In genomic region chr2:74713239-74714150, GRCm38 (mm10) we compare ENCODE assay signal across 18 mouse cellular contexts. TPM values are rescaled to one million over a fixed set of nuclear protein-coding genes. Genes with fewer than 3 reads are reported as not detected.
DNase-seq lines count a peak whose midpoint lies in the region; ATAC-seq and TF ChIP-seq lines count a peak whose summit lies in the region.
"Had no signal": no experiment of that assay in that cellular context is flagged by ENCODE, and none has a peak within 500 bp of the region (broad histone marks: within the 10 kb centered on the region; RNA-seq: fewer than 3 reads in every experiment).

No protein-coding gene starts in this region.

- 6% methylated on average over 19 of the region's 19 CpGs for WGBS in hindbrain, embryonic 14.5 days
- WGBS in hindbrain, postnatal 0 days: 5% methylated on average over 19 of the region's 19 CpGs
- WGBS in intestine, postnatal 0 days: 20% methylated on average over 19 of the region's 19 CpGs
- 4% methylated on average over 19 of the region's 19 CpGs for WGBS in neural tube, embryonic 13.5 days
- 2% methylated on average over 19 of the region's 19 CpGs for WGBS in forebrain, embryonic 14.5 days

- 0 out of 2 replicates have a peak overlapping the region, but pooled peaks have one; percentile 8 for H3K9ac ChIP-seq in hindbrain, embryonic 14.5 days
- H3K9ac ChIP-seq in hindbrain, postnatal 0 days (replicated peaks; ENCODE audit: low read length): no peak overlapping the region
- H3K9ac ChIP-seq in intestine, postnatal 0 days (ENCODE audit: low read depth, low read length): no peak overlapping the region
- H3K9ac ChIP-seq in neural tube, embryonic 13.5 days: peak overlapping the region; percentile 100
- no peak overlapping the region for H3K9ac ChIP-seq in forebrain, embryonic 14.5 days (ENCODE audit: low read length)

- no peak for TF ChIP-seq CTCF in hindbrain, postnatal 0 days (IDR thresholded peaks at IDR 0.05; ENCODE audit: low read depth)
- no peak for TF ChIP-seq CTCF in intestine, postnatal 0 days (IDR thresholded peaks at IDR 0.05; ENCODE audit: low read depth)
- TF ChIP-seq CTCF in layer of hippocampus, adult 2 months (conservative IDR thresholded peaks at IDR 0.05): no peak

- no peak for DNase-seq in hindbrain, embryonic 14.5 days (ENCODE audit: low spot score)
- DNase-seq in hindbrain, postnatal 0 days (ENCODE audit: low spot score): no peak
- DNase-seq in forebrain, embryonic 14.5 days (ENCODE audit: low spot score): no peak
- DNase-seq in layer of hippocampus, adult 2 months (ENCODE audit: low spot score in 2 of 2): no peak
- DNase-seq: adrenal gland, adult 8-10 months; cerebellum, adult 11-12 months; thymus, postnatal 14 days had no signal

- no peaks in the 10 kb centered on the region for H3K36me3 ChIP-seq in hindbrain, embryonic 14.5 days (replicated peaks; ENCODE audit: control insufficient read depth, insufficient read depth)
- H3K36me3 ChIP-seq in hindbrain, postnatal 0 days (ENCODE audit: insufficient read depth, low read length): no peaks in the 10 kb centered on the region
- no peaks in the 10 kb centered on the region for H3K36me3 ChIP-seq in intestine, postnatal 0 days (ENCODE audit: control insufficient read depth, insufficient read depth)
- no peaks in the 10 kb centered on the region for H3K36me3 ChIP-seq in neural tube, embryonic 13.5 days
- no peaks in the 10 kb centered on the region for H3K36me3 ChIP-seq in forebrain, embryonic 14.5 days (ENCODE audit: control insufficient read depth, insufficient read depth, low read length)

- no peaks in the 10 kb centered on the region; the same call in 1 of the 2 replicates for H3K4me1 ChIP-seq in hindbrain, embryonic 14.5 days (replicated peaks; ENCODE audit: control insufficient read depth, insufficient read depth, low read length)
- H3K4me1 ChIP-seq in hindbrain, postnatal 0 days (ENCODE audit: insufficient read depth, low read length): no peaks in the 10 kb centered on the region
- H3K4me1 ChIP-seq in brown adipose tissue, adult 24 weeks (ENCODE audit: control insufficient read depth, insufficient read depth, insufficient read length, low read length): no peaks in the 10 kb centered on the region
- no peaks in the 10 kb centered on the region for H3K4me1 ChIP-seq in intestine, postnatal 0 days (replicated peaks; ENCODE audit: control insufficient read depth, insufficient read depth, low read length)
- H3K4me1 ChIP-seq in neural tube, embryonic 13.5 days (replicated peaks): peaks cover 64% of the 10 kb centered on the region
- H3K4me1 ChIP-seq in forebrain, embryonic 14.5 days (ENCODE audit: control insufficient read depth, insufficient read depth, low read length): no peaks in the 10 kb centered on the region

- H3K27me3 ChIP-seq in hindbrain, embryonic 14.5 days (ENCODE audit: control insufficient read depth, insufficient read depth, low read length): peaks cover 97% of the 10 kb centered on the region
- H3K27me3 ChIP-seq in hindbrain, postnatal 0 days (ENCODE audit: insufficient read depth, low read length): peaks cover 85% of the 10 kb centered on the region
- peaks cover 76% of the 10 kb centered on the region for H3K27me3 ChIP-seq in intestine, postnatal 0 days (replicated peaks; ENCODE audit: control insufficient read depth, insufficient read depth, low read length)
- H3K27me3 ChIP-seq in neural tube, embryonic 13.5 days: no peaks in the 10 kb centered on the region
- peaks cover 97% of the 10 kb centered on the region for H3K27me3 ChIP-seq in forebrain, embryonic 14.5 days (replicated peaks; ENCODE audit: control insufficient read depth, insufficient read depth, low read length)

- no peak overlapping the region for H3K4me2 ChIP-seq in hindbrain, embryonic 14.5 days (replicated peaks)
- H3K4me2 ChIP-seq in hindbrain, postnatal 0 days (ENCODE audit: low read depth, low read length): no peak overlapping the region
- peak overlapping the region; percentile 70 for H3K4me2 ChIP-seq in intestine, postnatal 0 days (replicated peaks; ENCODE audit: low read depth)
- H3K4me2 ChIP-seq in neural tube, embryonic 13.5 days: peak overlapping the region; percentile 69
- no peak overlapping the region for H3K4me2 ChIP-seq in forebrain, embryonic 14.5 days (ENCODE audit: low read length)

- no peak for ATAC-seq in hindbrain, embryonic 14.5 days (ENCODE audit: low FRiP score)
- ATAC-seq in hindbrain, postnatal 0 days: no peak
- ATAC-seq in intestine, postnatal 0 days: no peak
- no peak for ATAC-seq in neural tube, embryonic 13.5 days (ENCODE audit: low read depth)
- no peak for ATAC-seq in frontal cortex, adult (ENCODE audit: low TSS enrichment)
- ATAC-seq in forebrain, embryonic 14.5 days: no peak

- H3K4me3 ChIP-seq in hindbrain, embryonic 14.5 days (replicated peaks; ENCODE audit: low read length): peak overlapping the region; percentile 31
- no peak overlapping the region for H3K4me3 ChIP-seq in hindbrain, postnatal 0 days (ENCODE audit: low read length)
- H3K4me3 ChIP-seq in brown adipose tissue, adult 24 weeks (ENCODE audit: insufficient read depth, low read depth, low read length): peak overlapping the region; percentile 39; the same call in 1 of the 2 replicates
- H3K4me3 ChIP-seq in intestine, postnatal 0 days (ENCODE audit: low read depth, low read length): peak overlapping the region; percentile 65
- H3K4me3 ChIP-seq in neural tube, embryonic 13.5 days: peak overlapping the region; percentile 99
- H3K4me3 ChIP-seq in forebrain, embryonic 14.5 days (ENCODE audit: low read depth, low read length): no peak overlapping the region
- H3K4me3 ChIP-seq in layer of hippocampus, adult 2 months: no peak overlapping the region

- H3K9me3 ChIP-seq in hindbrain, embryonic 14.5 days (ENCODE audit: control insufficient read depth, low read length): no peaks in the 10 kb centered on the region
- H3K9me3 ChIP-seq in hindbrain, postnatal 0 days (ENCODE audit: low read length): no peaks in the 10 kb centered on the region
- no peaks in the 10 kb centered on the region for H3K9me3 ChIP-seq in intestine, postnatal 0 days (ENCODE audit: control insufficient read depth)
- H3K9me3 ChIP-seq in neural tube, embryonic 13.5 days: no peaks in the 10 kb centered on the region
- no peaks in the 10 kb centered on the region for H3K9me3 ChIP-seq in forebrain, embryonic 14.5 days (replicated peaks; ENCODE audit: control insufficient read depth, low read length)

- H3K27ac ChIP-seq in hindbrain, embryonic 14.5 days: 0 out of 2 replicates have a peak overlapping the region, but pooled peaks have one; percentile 34
- H3K27ac ChIP-seq in hindbrain, postnatal 0 days: no peak overlapping the region
- H3K27ac ChIP-seq in brown adipose tissue, adult 24 weeks (replicated peaks; ENCODE audit: low read depth, low read length): peak overlapping the region; percentile 46; the same call in 1 of the 2 replicates
- no peak overlapping the region for H3K27ac ChIP-seq in intestine, postnatal 0 days (ENCODE audit: low read depth, low read length)
- H3K27ac ChIP-seq in neural tube, embryonic 13.5 days (replicated peaks): peak overlapping the region; percentile 100
- no peak overlapping the region for H3K27ac ChIP-seq in forebrain, embryonic 14.5 days (ENCODE audit: low read depth, low read length)
- no peak overlapping the region for H3K27ac ChIP-seq in layer of hippocampus, adult 2 months
- H3K27ac ChIP-seq: macrophage had no signal

RNA-seq across cellular contexts. Expression of gene Hoxd4, which starts 1.8 kb away (rescaled TPM):
- polyA plus RNA-seq in hindbrain, embryonic 14.5 days (2014; fragmentation: Nextera tagmentation; extraction: Ambion mirVana): 3.1 and 4.3 TPM in 2 replicates
- 13.9 and 18.1 TPM in 2 replicates for total RNA-seq in hindbrain, postnatal 0 days (2014; rRNA removed)
- 1.6 and 1.9 TPM in 2 replicates for polyA plus RNA-seq in hindbrain, postnatal 0 days (2015; fragmentation: Nextera tagmentation; extraction: Ambion mirVana)
- polyA plus RNA-seq in brown adipose tissue, adult 24 weeks (2012; ENCODE audit: insufficient read depth, insufficient read length, missing spikeins): 1.3 and 2.6 TPM in 2 replicates
- polyA plus RNA-seq in intestine, postnatal 0 days (2015; fragmentation: Nextera tagmentation; extraction: Ambion mirVana): 0.20 and 0.51 TPM in 2 replicates
- 6.9 and 7.2 TPM in 2 replicates for polyA plus RNA-seq in neural tube, embryonic 13.5 days (2015; fragmentation: Nextera tagmentation; extraction: Ambion mirVana)
- polyA plus RNA-seq in forebrain, embryonic 14.5 days (2014; fragmentation: Nextera tagmentation; extraction: Ambion mirVana): not detected in 2 replicates
- total RNA-seq in layer of hippocampus, adult 2 months (2021): not detected
- total RNA-seq: left cerebral cortex, postnatal 10 days had no signal
- polyA plus RNA-seq: forebrain, embryonic 11.5 days; liver, embryonic 16.5 days; macrophage; midbrain, postnatal 0 days had no signal

RNA-seq across cellular contexts. Expression of gene Hoxd3, which starts 1.8 kb away (rescaled TPM):
- 44.9 and 55.1 TPM in 2 replicates for polyA plus RNA-seq in hindbrain, embryonic 14.5 days (2014; fragmentation: Nextera tagmentation; extraction: Ambion mirVana)
- 31.3 and 36.8 TPM in 2 replicates for total RNA-seq in hindbrain, postnatal 0 days (2014; rRNA removed)
- 25.2 and 26.3 TPM in 2 replicates for polyA plus RNA-seq in hindbrain, postnatal 0 days (2015; fragmentation: Nextera tagmentation; extraction: Ambion mirVana)
- polyA plus RNA-seq in brown adipose tissue, adult 24 weeks (2012; ENCODE audit: insufficient read depth, insufficient read length, missing spikeins): not detected in 2 replicates
- polyA plus RNA-seq in intestine, postnatal 0 days (2015; fragmentation: Nextera tagmentation; extraction: Ambion mirVana): 3.2 and 3.3 TPM in 2 replicates
- 24.2 and 33.8 TPM in 2 replicates for polyA plus RNA-seq in neural tube, embryonic 13.5 days (2015; fragmentation: Nextera tagmentation; extraction: Ambion mirVana)
- polyA plus RNA-seq in forebrain, embryonic 14.5 days (2014; fragmentation: Nextera tagmentation; extraction: Ambion mirVana): not detected in 2 replicates
- not detected for total RNA-seq in layer of hippocampus, adult 2 months (2021)
- total RNA-seq: left cerebral cortex, postnatal 10 days had no signal
- polyA plus RNA-seq: macrophage; midbrain, postnatal 0 days; spleen, adult 2 months had no signal

RNA-seq across cellular contexts. Expression of gene Hoxd8, which starts 9.1 kb away (rescaled TPM):
- 2.1 and 3.3 TPM in 2 replicates for polyA plus RNA-seq in hindbrain, embryonic 14.5 days (2014; fragmentation: Nextera tagmentation; extraction: Ambion mirVana)
- 0.37 and 9.2 TPM in 2 replicates for total RNA-seq in hindbrain, postnatal 0 days (2014; rRNA removed)
- 0.21 TPM in 1 of 2 replicates, not detected in the other for polyA plus RNA-seq in hindbrain, postnatal 0 days (2015; fragmentation: Nextera tagmentation; extraction: Ambion mirVana)
- polyA plus RNA-seq in brown adipose tissue, adult 24 weeks (2012; ENCODE audit: insufficient read depth, insufficient read length, missing spikeins): 7.4 and 10.4 TPM in 2 replicates
- polyA plus RNA-seq in intestine, postnatal 0 days (2015; fragmentation: Nextera tagmentation; extraction: Ambion mirVana): 2.2 and 2.7 TPM in 2 replicates
- polyA plus RNA-seq in neural tube, embryonic 13.5 days (2015; fragmentation: Nextera tagmentation; extraction: Ambion mirVana): 17.4 and 22.8 TPM in 2 replicates
- 0.09 TPM in 1 of 2 replicates, not detected in the other for polyA plus RNA-seq in forebrain, embryonic 14.5 days (2014; fragmentation: Nextera tagmentation; extraction: Ambion mirVana)
- not detected for total RNA-seq in layer of hippocampus, adult 2 months (2021)
- total RNA-seq: left cerebral cortex, postnatal 10 days had no signal
- polyA plus RNA-seq: forebrain, embryonic 11.5 days; macrophage; midbrain, postnatal 0 days had no signal

RNA-seq across cellular contexts. Expression of gene Gm28230, which starts 13.0 kb away (rescaled TPM):
- polyA plus RNA-seq in hindbrain, embryonic 14.5 days (2014; fragmentation: Nextera tagmentation; extraction: Ambion mirVana): 0.82 and 1.3 TPM in 2 replicates
- total RNA-seq in hindbrain, postnatal 0 days (2014; rRNA removed): 1.3 and 3.5 TPM in 2 replicates
- 0.37 and 0.70 TPM in 2 replicates for polyA plus RNA-seq in hindbrain, postnatal 0 days (2015; fragmentation: Nextera tagmentation; extraction: Ambion mirVana)
- not detected in 2 replicates for polyA plus RNA-seq in brown adipose tissue, adult 24 weeks (2012; ENCODE audit: insufficient read depth, insufficient read length, missing spikeins)
- polyA plus RNA-seq in intestine, postnatal 0 days (2015; fragmentation: Nextera tagmentation; extraction: Ambion mirVana): 0.17 TPM in 1 of 2 replicates, not detected in the other
- polyA plus RNA-seq in neural tube, embryonic 13.5 days (2015; fragmentation: Nextera tagmentation; extraction: Ambion mirVana): 2.2 and 2.4 TPM in 2 replicates
- not detected in 2 replicates for polyA plus RNA-seq in forebrain, embryonic 14.5 days (2014; fragmentation: Nextera tagmentation; extraction: Ambion mirVana)
- not detected for total RNA-seq in layer of hippocampus, adult 2 months (2021)
- total RNA-seq: left cerebral cortex, postnatal 10 days; midbrain, postnatal 0 days had no signal
- polyA plus RNA-seq: forebrain, embryonic 11.5 days; heart, postnatal 0 days; liver, embryonic 16.5 days; macrophage; midbrain, postnatal 0 days; spleen, adult 2 months had no signal

RNA-seq across cellular contexts. Expression of gene Hoxd9, which starts 16.0 kb away (rescaled TPM):
- polyA plus RNA-seq in hindbrain, embryonic 14.5 days (2014; fragmentation: Nextera tagmentation; extraction: Ambion mirVana): 0.09 TPM in 1 of 2 replicates, not detected in the other
- total RNA-seq in hindbrain, postnatal 0 days (2014; rRNA removed): not detected in 2 replicates
- polyA plus RNA-seq in hindbrain, postnatal 0 days (2015; fragmentation: Nextera tagmentation; extraction: Ambion mirVana): not detected in 2 replicates
- 1.9 TPM in 1 of 2 replicates, not detected in the other for polyA plus RNA-seq in brown adipose tissue, adult 24 weeks (2012; ENCODE audit: insufficient read depth, insufficient read length, missing spikeins)
- polyA plus RNA-seq in intestine, postnatal 0 days (2015; fragmentation: Nextera tagmentation; extraction: Ambion mirVana): 0.64 and 1.6 TPM in 2 replicates
- polyA plus RNA-seq in neural tube, embryonic 13.5 days (2015; fragmentation: Nextera tagmentation; extraction: Ambion mirVana): 27.7 and 42.7 TPM in 2 replicates
- not detected in 2 replicates for polyA plus RNA-seq in forebrain, embryonic 14.5 days (2014; fragmentation: Nextera tagmentation; extraction: Ambion mirVana)
- not detected for total RNA-seq in layer of hippocampus, adult 2 months (2021)
- total RNA-seq: left cerebral cortex, postnatal 10 days; midbrain, postnatal 0 days had no signal
- polyA plus RNA-seq: forebrain, embryonic 11.5 days; liver, embryonic 16.5 days; macrophage; midbrain, postnatal 0 days had no signal

Comparison
In these comparisons a context has a peak if more than half of its experiments do, and no peak if none do; other contexts are left out.
1. H3K27ac ChIP-seq: peak in hindbrain, embryonic 14.5 days (single experiment), brown adipose tissue, adult 24 weeks (single experiment) and neural tube, embryonic 13.5 days (single experiment); none in hindbrain, postnatal 0 days (single experiment), intestine, postnatal 0 days (single experiment), forebrain, embryonic 14.5 days (single experiment) and layer of hippocampus, adult 2 months (single experiment).
2. H3K4me3 ChIP-seq: peak in hindbrain, embryonic 14.5 days (single experiment), brown adipose tissue, adult 24 weeks (single experiment), intestine, postnatal 0 days (single experiment) and neural tube, embryonic 13.5 days (single experiment); none in hindbrain, postnatal 0 days (single experiment), forebrain, embryonic 14.5 days (single experiment) and layer of hippocampus, adult 2 months (single experiment).
3. H3K9ac ChIP-seq: peak in hindbrain, embryonic 14.5 days (single experiment) and neural tube, embryonic 13.5 days (single experiment); none in hindbrain, postnatal 0 days (single experiment), intestine, postnatal 0 days (single experiment) and forebrain, embryonic 14.5 days (single experiment).
4. H3K4me2 ChIP-seq: peak in intestine, postnatal 0 days (single experiment) and neural tube, embryonic 13.5 days (single experiment); none in hindbrain, embryonic 14.5 days (single experiment), hindbrain, postnatal 0 days (single experiment) and forebrain, embryonic 14.5 days (single experiment).